8 mouse cellular contexts compared by ENCODE assay signal in the genomic region with DNA sequence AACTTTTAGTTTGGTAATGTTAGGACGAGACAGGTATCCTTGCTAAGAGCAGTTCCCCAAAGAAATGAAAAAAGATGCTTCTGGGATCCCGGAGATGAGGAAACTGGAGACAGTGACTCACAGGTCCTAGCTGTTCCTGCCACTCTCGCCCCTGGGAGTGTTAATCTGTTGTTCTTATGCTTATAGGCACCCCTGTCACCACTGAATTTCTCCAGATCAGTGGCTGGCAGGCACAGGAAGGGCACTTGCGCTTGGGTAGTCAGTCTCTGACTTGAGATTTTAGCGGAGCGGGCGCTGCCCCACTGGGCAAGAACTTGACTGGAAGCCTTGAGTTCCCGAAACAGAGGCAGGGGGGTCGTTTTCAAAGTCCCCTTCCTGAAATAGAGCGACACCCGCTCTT. TPM values are rescaled to one million over a fixed set of nuclear protein-coding genes. Genes with fewer than 3 reads are reported as not detected.
DNase-seq lines count a peak whose midpoint lies in the region; ATAC-seq lines count a peak whose summit lies in the region.

No protein-coding gene starts in this region.

- no peak overlapping the region for H3K9ac ChIP-seq in intestine, embryonic 14.5 days (ENCODE audit: low read length)
- no peak overlapping the region for H3K9ac ChIP-seq in intestine, embryonic 16.5 days (ENCODE audit: low read depth, low read length)
- H3K9ac ChIP-seq in hindbrain, embryonic 14.5 days, result peak overlapping the region; percentile 67
- H3K9ac ChIP-seq in neural tube, embryonic 12.5 days, result no peak overlapping the region

- H3K4me3 ChIP-seq in intestine, embryonic 14.5 days (ENCODE audit: low read depth, low read length), result peak overlapping the region; percentile 53; the same call in 1 of the 2 replicates
- no peak overlapping the region for H3K4me3 ChIP-seq in intestine, embryonic 16.5 days (ENCODE audit: low read length)
- H3K4me3 ChIP-seq in hindbrain, embryonic 14.5 days (replicated peaks; ENCODE audit: low read length), result peak overlapping the region; percentile 82
- H3K4me3 ChIP-seq in neural tube, embryonic 12.5 days, result peak overlapping the region; percentile 64

- ATAC-seq in intestine, embryonic 14.5 days (replicated peaks; ENCODE audit: low FRiP score, low TSS enrichment, low read depth), result no peak
- ATAC-seq in intestine, embryonic 16.5 days, result no peak
- ATAC-seq in hindbrain, embryonic 14.5 days (ENCODE audit: low FRiP score), result no peak
- ATAC-seq in neural tube, embryonic 12.5 days (ENCODE audit: low FRiP score, low read depth), result no peak

- WGBS in intestine, embryonic 14.5 days, result 12% methylated on average over 11 of the region's 11 CpGs
- WGBS in intestine, embryonic 16.5 days, result 16% methylated on average over 11 of the region's 11 CpGs
- WGBS in hindbrain, embryonic 14.5 days, result 8% methylated on average over 11 of the region's 11 CpGs
- 12% methylated on average over 11 of the region's 11 CpGs for WGBS in neural tube, embryonic 12.5 days

- peaks cover 22% of the 10 kb centered on the region for H3K27me3 ChIP-seq in intestine, embryonic 14.5 days (replicated peaks; ENCODE audit: control insufficient read depth, insufficient read depth, low read length)
- H3K27me3 ChIP-seq in intestine, embryonic 16.5 days (replicated peaks; ENCODE audit: control insufficient read depth, insufficient read depth, low read length), result peaks cover 17% of the 10 kb centered on the region
- H3K27me3 ChIP-seq in hindbrain, embryonic 14.5 days (ENCODE audit: control insufficient read depth, insufficient read depth, low read length), result peaks cover 27% of the 10 kb centered on the region
- peaks cover 22% of the 10 kb centered on the region for H3K27me3 ChIP-seq in neural tube, embryonic 12.5 days (replicated peaks)

- peak; percentile 52 for DNase-seq in intestine, embryonic 14.5 days (ENCODE audit: low spot score)
- DNase-seq in cerebellum, postnatal 10 days, result peak; percentile 53 to 66
- no peak for DNase-seq in hindbrain, embryonic 14.5 days (ENCODE audit: low spot score)
- DNase-seq in gastrocnemius, postnatal 4 days (ENCODE audit: low spot score in 2 of 2), result no peak
- no peak for DNase-seq in thymus, postnatal 25 days
- DNase-seq in B cell, adult 2 months, result no peak

- peaks cover 5% of the 10 kb centered on the region; the same call in 1 of the 2 replicates for H3K4me1 ChIP-seq in intestine, embryonic 14.5 days (replicated peaks; ENCODE audit: control insufficient read depth, insufficient read depth, low read length)
- H3K4me1 ChIP-seq in intestine, embryonic 16.5 days (ENCODE audit: control insufficient read depth, insufficient read depth, low read length), result peaks cover 7% of the 10 kb centered on the region; the same call in 1 of the 2 replicates
- peaks cover 13% of the 10 kb centered on the region; the same call in 1 of the 2 replicates for H3K4me1 ChIP-seq in hindbrain, embryonic 14.5 days (replicated peaks; ENCODE audit: control insufficient read depth, insufficient read depth, low read length)
- peaks cover 12% of the 10 kb centered on the region for H3K4me1 ChIP-seq in neural tube, embryonic 12.5 days

- H3K36me3 ChIP-seq in intestine, embryonic 14.5 days (ENCODE audit: control insufficient read depth, insufficient read depth, low read length), result no peaks in the 10 kb centered on the region
- no peaks in the 10 kb centered on the region for H3K36me3 ChIP-seq in intestine, embryonic 16.5 days (ENCODE audit: control insufficient read depth, insufficient read depth, low read length)
- no peaks in the 10 kb centered on the region for H3K36me3 ChIP-seq in hindbrain, embryonic 14.5 days (replicated peaks; ENCODE audit: control insufficient read depth, insufficient read depth)
- H3K36me3 ChIP-seq in neural tube, embryonic 12.5 days, result no peaks in the 10 kb centered on the region

- no peak overlapping the region for H3K27ac ChIP-seq in intestine, embryonic 14.5 days (ENCODE audit: low read depth)
- H3K27ac ChIP-seq in intestine, embryonic 16.5 days (ENCODE audit: low read length), result no peak overlapping the region
- H3K27ac ChIP-seq in hindbrain, embryonic 14.5 days, result no peak overlapping the region
- no peak overlapping the region for H3K27ac ChIP-seq in neural tube, embryonic 12.5 days

- no peaks in the 10 kb centered on the region for H3K9me3 ChIP-seq in intestine, embryonic 14.5 days (ENCODE audit: control insufficient read depth, low read length)
- no peaks in the 10 kb centered on the region for H3K9me3 ChIP-seq in intestine, embryonic 16.5 days (ENCODE audit: control insufficient read depth, low read length)
- no peaks in the 10 kb centered on the region for H3K9me3 ChIP-seq in hindbrain, embryonic 14.5 days (ENCODE audit: control insufficient read depth, low read length)
- H3K9me3 ChIP-seq in neural tube, embryonic 12.5 days, result no peaks in the 10 kb centered on the region

- H3K4me2 ChIP-seq in intestine, embryonic 14.5 days (ENCODE audit: low read length), result peak overlapping the region; percentile 94
- H3K4me2 ChIP-seq in intestine, embryonic 16.5 days (ENCODE audit: low read depth, low read length), result no peak overlapping the region
- H3K4me2 ChIP-seq in hindbrain, embryonic 14.5 days (replicated peaks), result peak overlapping the region; percentile 84
- H3K4me2 ChIP-seq in neural tube, embryonic 12.5 days (replicated peaks), result peak overlapping the region; percentile 94

RNA-seq across cellular contexts. Expression of a gene that starts 1.3 kb away (rescaled TPM):
- polyA plus RNA-seq in intestine, embryonic 14.5 days (2014; fragmentation: Nextera tagmentation; extraction: Ambion mirVana), result 0.11 and 0.15 TPM in 2 replicates
- polyA plus RNA-seq in intestine, embryonic 16.5 days (2015; fragmentation: Nextera tagmentation; extraction: Ambion mirVana), result 0.01 and 0.02 TPM in 2 replicates
- 1.4 TPM in 2 replicates for polyA plus RNA-seq in hindbrain, embryonic 14.5 days (2014; fragmentation: Nextera tagmentation; extraction: Ambion mirVana)
- 0.33 TPM in 2 replicates for polyA plus RNA-seq in neural tube, embryonic 12.5 days (2016; fragmentation: Nextera tagmentation; extraction: Ambion mirVana)
- under 1 TPM; 0.13 to 0.20 TPM for total RNA-seq in gastrocnemius, postnatal 4 days (2021)

Comparison
In these comparisons a context has a peak if more than half of its experiments do, and no peak if none do; other contexts are left out.
1. DNase-seq: peak in intestine, embryonic 14.5 days (single experiment) and cerebellum, postnatal 10 days (2 of 2); none in hindbrain, embryonic 14.5 days (single experiment), gastrocnemius, postnatal 4 days (0 of 2), thymus, postnatal 25 days (single experiment) and B cell, adult 2 months (0 of 2).